Mouse (Mus musculus) kidney, embryonic 16.5 days (tissue): ENCODE measurements at regions not wholly inside any gene's neighbourhood (a gene's known extent, or its start where the extent isn't known, plus 50 kb on each side); places are given as distances from the start of the nearest gene placed in this dataset.

Source experiments
- ATAC-seq: fragments of 200-750 bp; cut with Nextera tagmentation; 2 replicates; pipeline ENCODE4 v1.8.0; 2017; ENCODE audit warnings: moderate TSS enrichment; ENCODE audit not compliant: low FRiP score, low TSS enrichment
- H3K27ac ChIP-seq: fragments of 300-500 bp; sonication (generic); 2 replicates; pipeline ENCODE4 v1.5.1; 2014; ENCODE audit warnings: low read length
- H3K27me3 ChIP-seq: fragments of 300-500 bp; sonication (generic); 2 replicates; pipeline ENCODE4 v1.6.1; 2014; ENCODE audit warnings: low read length, control low read depth, mixed read lengths; ENCODE audit not compliant: insufficient read depth
- H3K36me3 ChIP-seq: fragments of 300-500 bp; sonication (generic); 2 replicates; pipeline ENCODE4 v1.6.1; 2014; ENCODE audit warnings: low read length, control low read depth, mixed read lengths; ENCODE audit not compliant: insufficient read depth
- H3K4me1 ChIP-seq: fragments of 300-500 bp; sonication (generic); 2 replicates; pipeline ENCODE4 v1.6.1; 2014; ENCODE audit warnings: low read length, control low read depth, mixed read lengths; ENCODE audit not compliant: insufficient read depth
- H3K4me2 ChIP-seq: fragments of 300-500 bp; sonication (generic); replicated peaks from 2 replicates; pipeline ENCODE4 v1.6.1; 2014; ENCODE audit warnings: low read depth, low read length
- H3K4me3 ChIP-seq: fragments of 300-500 bp; sonication (generic); 2 replicates; pipeline ENCODE4 v1.5.1; 2014; ENCODE audit warnings: mild to moderate bottlenecking, low read length
- H3K9ac ChIP-seq: fragments of 300-500 bp; sonication (generic); replicated peaks from 2 replicates; pipeline ENCODE4 v1.6.1; 2014; ENCODE audit warnings: low read length
- H3K9me3 ChIP-seq: fragments of 300-500 bp; sonication (generic); 2 replicates; pipeline ENCODE4 v1.6.1; 2016; ENCODE audit warnings: low read length, control low read depth
- WGBS: fragments of 180-500 bp; shearing (Covaris S2); extraction: QIAGEN DNeasy Blood & Tissue Kit; methylation state at CpG from one replicate; pipeline ENCODE4 v1.1.7; 2014; 5-methylcytosine and 5-hydroxymethylcytosine counted together

DNA sequence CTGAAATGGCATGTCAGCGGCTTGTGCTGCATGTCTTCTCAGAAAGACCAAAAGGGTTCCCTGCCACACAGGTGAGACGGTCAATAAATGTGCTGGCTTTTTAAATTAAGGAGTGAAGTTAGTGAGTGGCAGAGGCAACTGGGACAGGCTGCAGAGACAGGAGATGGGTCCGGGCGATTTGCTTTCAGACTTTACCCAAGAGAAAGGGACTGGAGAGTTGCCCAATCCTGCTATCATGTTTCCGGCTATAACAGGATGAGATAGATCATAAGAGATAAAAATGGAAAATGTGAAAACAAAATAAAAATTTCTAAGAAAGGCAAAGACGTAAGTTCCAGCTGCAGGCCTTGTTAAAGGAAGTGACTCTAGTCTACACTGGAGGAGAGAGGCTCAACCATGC is 367.3 kb upstream of the Runx1 start:
- 76% methylated on average over 6 of the region's 6 CpGs for WGBS
- ATAC-seq: no peak

DNA sequence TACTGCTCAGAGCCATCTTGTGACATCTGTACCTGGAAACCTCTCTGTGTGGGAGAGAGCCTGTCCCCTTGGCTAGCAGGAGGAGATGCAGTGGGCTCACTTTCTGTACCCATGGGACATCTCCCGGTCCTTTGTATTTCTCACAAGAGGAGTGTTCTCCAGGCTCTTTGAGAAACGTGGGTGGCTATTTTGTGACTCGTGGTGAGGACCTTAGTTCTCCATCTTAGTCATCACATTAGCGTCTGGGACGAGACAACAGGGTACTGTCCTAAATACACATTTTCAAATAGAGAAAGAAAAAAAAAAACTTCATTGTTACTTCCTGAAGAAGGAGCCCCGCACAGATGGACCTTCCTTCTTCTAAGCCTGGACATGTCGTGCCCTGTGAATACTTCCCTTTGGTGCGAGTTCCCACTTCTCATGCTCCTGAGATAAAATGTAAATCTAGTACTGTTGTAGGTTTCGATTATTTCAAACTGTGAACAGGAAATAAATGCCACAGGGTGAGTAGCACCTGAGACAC is 366.8 kb upstream of the Runx1 start:
- no peaks in the 10 kb centered on the region for H3K27me3 ChIP-seq
- no peak for ATAC-seq
- H3K4me1 ChIP-seq: no peaks in the 10 kb centered on the region
- H3K4me3 ChIP-seq: no peak overlapping the region
- H3K9ac ChIP-seq: no peak overlapping the region
- H3K36me3 ChIP-seq: no peaks in the 10 kb centered on the region
- no peaks in the 10 kb centered on the region for H3K9me3 ChIP-seq
- no peak overlapping the region for H3K4me2 ChIP-seq
- 73% methylated on average over 9 of the region's 9 CpGs for WGBS
- no peak overlapping the region for H3K27ac ChIP-seq

More for the DNA sequence above, 367.3 kb upstream of the Runx1 start:
- Histone ChIP-seq H3K27me3 (no peaks in the 10 kb centered on the region), H3K36me3 (no peaks in the 10 kb centered on the region), H3K4me2 (no peak overlapping the region), H3K4me1 (no peaks in the 10 kb centered on the region), H3K27ac (no peak overlapping the region), H3K9ac (no peak overlapping the region), H3K9me3 (no peaks in the 10 kb centered on the region), H3K4me3 (no peak overlapping the region)

DNA sequence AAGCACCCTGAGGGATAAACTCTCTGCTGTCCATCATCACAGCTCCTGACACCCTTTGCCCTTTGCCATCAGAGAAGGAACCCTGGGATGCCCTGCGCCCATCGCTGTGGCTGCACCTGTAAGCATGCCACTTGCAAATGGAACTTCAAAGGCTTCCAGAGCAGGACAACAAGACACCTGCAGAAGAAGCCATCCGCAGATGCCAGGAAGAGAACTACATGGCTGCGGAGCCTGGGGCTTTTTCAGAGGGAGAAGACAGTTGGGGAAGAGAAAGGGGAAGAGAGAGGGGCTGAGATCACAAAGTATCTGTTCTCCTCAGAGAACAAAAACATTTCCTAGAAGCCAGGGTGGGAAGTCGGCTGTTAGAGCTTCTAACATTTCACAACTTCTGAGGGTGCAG is 365.2 kb upstream of the Runx1 start:
- Histone ChIP-seq H3K36me3 (no peaks in the 10 kb centered on the region), H3K4me3 (no peak overlapping the region), H3K27me3 (no peaks in the 10 kb centered on the region), H3K9ac (no peak overlapping the region), H3K4me2 (no peak overlapping the region), H3K4me1 (no peaks in the 10 kb centered on the region), H3K27ac (no peak overlapping the region), H3K9me3 (no peaks in the 10 kb centered on the region)
- no peak for ATAC-seq
- WGBS: 80% methylated on average over 5 of the region's 5 CpGs

DNA sequence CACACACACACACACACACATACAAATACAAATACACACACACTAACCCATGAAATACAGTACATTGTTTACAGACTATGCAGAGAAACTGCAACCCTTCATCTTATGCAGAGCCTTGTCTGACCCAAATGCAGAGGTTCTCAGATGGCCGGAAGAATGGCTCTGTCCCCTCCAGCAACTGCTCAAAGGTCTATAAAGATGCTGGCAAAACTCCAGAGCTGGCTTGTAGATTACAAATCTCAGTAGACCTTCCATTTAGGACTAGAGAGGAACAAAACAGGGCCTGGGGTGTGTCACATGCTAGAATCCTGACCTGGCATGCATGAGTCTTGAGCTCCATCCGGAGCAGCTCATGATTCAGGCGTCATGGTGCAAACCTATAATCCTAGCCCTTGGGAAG is 364.4 kb upstream of the Runx1 start:
- Histone ChIP-seq H3K4me1 (no peaks in the 10 kb centered on the region), H3K4me2 (no peak overlapping the region), H3K4me3 (no peak overlapping the region), H3K27me3 (no peaks in the 10 kb centered on the region), H3K36me3 (no peaks in the 10 kb centered on the region), H3K27ac (no peak overlapping the region), H3K9me3 (no peaks in the 10 kb centered on the region), H3K9ac (no peak overlapping the region)
- no peak for ATAC-seq
- 63% methylated on average over 3 of the region's 3 CpGs for WGBS

DNA sequence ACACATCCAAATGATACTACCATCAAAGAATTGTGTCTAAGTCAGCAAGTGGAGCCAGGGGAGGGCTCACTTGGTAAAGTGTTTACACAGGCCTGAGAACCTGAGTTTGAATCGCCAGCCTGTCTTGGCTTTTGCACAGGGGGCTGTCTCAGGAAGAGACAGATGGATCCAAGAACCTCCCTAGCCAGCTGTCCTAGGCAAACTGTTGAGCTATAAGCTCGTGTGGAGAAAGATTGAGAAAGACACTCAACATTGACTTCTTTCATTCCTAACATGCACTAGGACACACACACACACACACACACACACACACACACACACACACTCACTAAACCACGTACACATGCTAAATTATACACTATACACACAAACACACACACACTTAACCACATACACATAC is 363.9 kb upstream of the Runx1 start:
- H3K9me3 ChIP-seq: no peaks in the 10 kb centered on the region
- H3K27me3 ChIP-seq: no peaks in the 10 kb centered on the region
- H3K36me3 ChIP-seq: no peaks in the 10 kb centered on the region
- H3K4me2 ChIP-seq: no peak overlapping the region
- ATAC-seq: no peak
- H3K9ac ChIP-seq: no peak overlapping the region
- H3K27ac ChIP-seq: no peak overlapping the region
- 65% methylated on average over 3 of the region's 3 CpGs for WGBS
- no peak overlapping the region for H3K4me3 ChIP-seq
- H3K4me1 ChIP-seq: no peaks in the 10 kb centered on the region

DNA sequence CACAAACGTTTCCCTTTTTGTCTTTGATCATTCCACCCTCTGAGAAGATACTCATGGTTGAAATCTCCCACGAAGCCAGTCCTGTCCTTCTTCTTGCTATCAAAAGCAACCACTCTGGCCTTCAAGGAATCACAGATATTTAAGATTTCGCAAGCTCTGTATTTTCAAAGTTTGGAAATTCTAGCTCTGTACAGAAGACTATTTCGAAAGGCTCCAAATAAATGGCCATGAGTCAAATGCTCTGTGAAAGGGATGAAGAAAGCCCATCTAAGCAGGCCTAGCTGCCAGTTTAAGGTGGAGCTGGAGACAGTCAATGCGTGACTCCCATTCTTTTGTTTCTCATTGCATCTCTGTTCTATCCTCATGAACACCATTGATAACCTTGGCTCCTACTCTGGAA is 363.5 kb upstream of the Runx1 start:
- Histone ChIP-seq H3K9me3 (no peaks in the 10 kb centered on the region), H3K4me2 (no peak overlapping the region), H3K27ac (no peak overlapping the region), H3K9ac (no peak overlapping the region), H3K4me1 (no peaks in the 10 kb centered on the region), H3K36me3 (no peaks in the 10 kb centered on the region), H3K4me3 (no peak overlapping the region), H3K27me3 (no peaks in the 10 kb centered on the region)
- ATAC-seq: no peak
- 86% methylated on average over 5 of the region's 5 CpGs for WGBS

DNA sequence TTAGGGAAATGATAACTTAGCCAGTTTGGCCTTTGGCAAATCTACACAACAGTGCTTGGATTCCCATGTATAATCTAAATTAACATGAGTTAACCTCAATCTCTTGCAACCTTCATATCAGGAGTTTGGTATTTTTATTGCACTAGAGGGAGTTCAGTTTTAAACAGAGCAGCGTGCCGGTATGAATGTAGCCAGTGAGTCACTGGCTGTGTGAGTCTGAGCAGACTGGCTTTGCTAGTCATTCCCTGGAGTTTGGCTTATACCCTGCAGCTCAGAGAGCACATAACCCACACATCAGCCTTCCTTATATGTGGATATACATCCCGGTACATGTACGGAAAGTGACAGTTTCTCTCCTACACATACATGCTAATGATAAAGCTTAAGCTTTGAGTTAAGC is 360.6 kb upstream of the Runx1 start:
- Histone ChIP-seq H3K27ac (no peak overlapping the region), H3K27me3 (no peaks in the 10 kb centered on the region), H3K4me3 (no peak overlapping the region), H3K4me2 (no peak overlapping the region), H3K36me3 (no peaks in the 10 kb centered on the region), H3K9ac (no peak overlapping the region), H3K9me3 (no peaks in the 10 kb centered on the region), H3K4me1 (no peaks in the 10 kb centered on the region)
- ATAC-seq: no peak
- 83% methylated on average over 4 of the region's 4 CpGs for WGBS

DNA sequence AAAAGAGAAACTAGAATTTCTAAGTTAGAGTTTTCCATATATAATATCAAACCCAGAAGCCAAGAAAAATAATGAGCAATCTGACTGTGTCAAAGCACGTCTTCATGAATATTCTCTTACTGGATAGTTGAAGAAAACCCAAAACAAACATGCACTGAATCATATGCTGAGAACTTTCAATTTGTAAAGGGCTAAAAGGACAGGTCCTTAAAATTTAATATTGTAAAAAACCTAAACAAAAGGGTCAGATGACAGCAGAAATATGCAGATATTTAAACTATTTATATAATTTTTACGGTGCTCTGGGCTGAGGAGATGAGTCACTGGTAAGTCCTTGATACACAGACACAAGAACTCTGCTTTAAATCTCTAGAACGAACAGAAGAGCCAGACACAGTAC is 356.7 kb upstream of the Runx1 start:
- no peak for ATAC-seq
- Histone ChIP-seq H3K27me3 (no peaks in the 10 kb centered on the region), H3K36me3 (no peaks in the 10 kb centered on the region), H3K9me3 (no peaks in the 10 kb centered on the region), H3K4me1 (no peaks in the 10 kb centered on the region), H3K27ac (no peak overlapping the region), H3K4me3 (no peak overlapping the region), H3K9ac (no peak overlapping the region), H3K4me2 (no peak overlapping the region)
- 64% methylated on average over 3 of the region's 3 CpGs for WGBS

DNA sequence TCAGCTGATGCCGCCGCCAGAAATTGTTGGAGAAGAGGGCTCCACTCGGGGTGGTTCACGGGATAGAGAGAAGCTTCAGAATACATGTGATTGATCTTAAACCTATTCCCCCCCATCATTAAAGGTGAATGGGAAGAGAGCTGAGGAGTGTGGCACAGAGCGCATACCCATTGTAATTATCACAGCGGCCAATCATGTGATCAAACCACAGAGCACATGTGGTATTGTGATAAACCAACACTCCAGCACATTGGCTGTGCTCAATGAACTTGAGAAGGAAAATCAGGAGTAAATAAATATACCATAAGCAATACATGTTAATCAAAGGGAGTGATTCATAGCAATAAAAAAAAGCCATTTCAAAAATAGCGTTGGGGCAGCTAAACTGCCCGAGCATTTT is 355.5 kb upstream of the Runx1 start:
- ATAC-seq: no peak
- no peaks in the 10 kb centered on the region for H3K36me3 ChIP-seq
- no peak overlapping the region for H3K4me3 ChIP-seq
- H3K4me1 ChIP-seq: no peaks in the 10 kb centered on the region
- H3K27ac ChIP-seq: no peak overlapping the region
- H3K27me3 ChIP-seq: no peaks in the 10 kb centered on the region
- H3K4me2 ChIP-seq: no peak overlapping the region
- no peak overlapping the region for H3K9ac ChIP-seq
- H3K9me3 ChIP-seq: no peaks in the 10 kb centered on the region
- 95% methylated on average over 8 of the region's 8 CpGs for WGBS

DNA sequence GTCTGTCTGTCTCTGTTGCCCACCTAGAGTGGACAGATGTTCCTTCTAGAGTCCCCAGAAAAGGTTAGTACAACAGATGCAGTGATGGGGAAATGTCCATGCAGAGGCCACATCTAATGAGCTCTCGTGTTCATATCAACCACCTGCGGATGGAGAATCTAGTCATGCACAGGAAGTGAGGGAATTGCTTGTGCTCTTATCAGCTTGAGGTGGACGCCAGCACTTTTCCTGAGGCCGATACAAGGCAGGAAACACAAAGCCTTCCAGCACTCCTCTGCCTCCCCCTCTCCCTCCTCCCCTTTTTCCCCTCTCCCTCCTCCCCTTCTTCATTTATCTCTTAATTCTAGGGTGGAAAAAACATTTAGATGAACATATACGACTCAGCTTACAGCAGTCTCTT is 354.3 kb upstream of the Runx1 start:
- Histone ChIP-seq H3K9ac (no peak overlapping the region), H3K27me3 (no peaks in the 10 kb centered on the region), H3K4me2 (no peak overlapping the region), H3K9me3 (no peaks in the 10 kb centered on the region), H3K27ac (no peak overlapping the region), H3K4me1 (no peaks in the 10 kb centered on the region), H3K4me3 (no peak overlapping the region), H3K36me3 (no peaks in the 10 kb centered on the region)
- 54% methylated on average over 5 of the region's 5 CpGs for WGBS
- ATAC-seq: no peak

DNA sequence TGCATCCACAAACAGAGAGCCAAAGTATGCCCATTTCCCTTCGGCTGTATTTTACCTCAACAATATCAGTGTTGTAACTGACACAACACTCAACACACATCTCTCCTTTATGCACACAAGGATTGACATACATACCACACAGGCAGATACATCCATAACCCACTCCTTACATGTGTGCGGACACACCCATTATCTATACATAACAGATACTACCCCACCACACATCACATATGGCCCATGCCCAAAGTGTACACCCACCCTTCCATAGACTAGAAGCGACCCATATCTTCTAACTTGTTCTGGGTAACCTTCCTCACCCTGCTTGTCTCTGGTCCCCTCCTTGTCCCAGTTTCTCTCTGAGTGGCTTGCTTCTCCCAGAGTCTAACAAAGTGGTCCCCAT is 340.7 kb upstream of the Runx1 start:
- no peaks in the 10 kb centered on the region for H3K4me1 ChIP-seq
- no peaks in the 10 kb centered on the region for H3K9me3 ChIP-seq
- 95% methylated on average over 3 of the region's 3 CpGs for WGBS
- ATAC-seq: no peak
- H3K4me2 ChIP-seq: no peak overlapping the region
- no peak overlapping the region for H3K27ac ChIP-seq
- no peak overlapping the region for H3K4me3 ChIP-seq
- no peaks in the 10 kb centered on the region for H3K36me3 ChIP-seq
- no peaks in the 10 kb centered on the region for H3K27me3 ChIP-seq
- H3K9ac ChIP-seq: no peak overlapping the region
